Mouse (Mus musculus): Measurements from ENCODE around the gene Olfr224.

DNA sequence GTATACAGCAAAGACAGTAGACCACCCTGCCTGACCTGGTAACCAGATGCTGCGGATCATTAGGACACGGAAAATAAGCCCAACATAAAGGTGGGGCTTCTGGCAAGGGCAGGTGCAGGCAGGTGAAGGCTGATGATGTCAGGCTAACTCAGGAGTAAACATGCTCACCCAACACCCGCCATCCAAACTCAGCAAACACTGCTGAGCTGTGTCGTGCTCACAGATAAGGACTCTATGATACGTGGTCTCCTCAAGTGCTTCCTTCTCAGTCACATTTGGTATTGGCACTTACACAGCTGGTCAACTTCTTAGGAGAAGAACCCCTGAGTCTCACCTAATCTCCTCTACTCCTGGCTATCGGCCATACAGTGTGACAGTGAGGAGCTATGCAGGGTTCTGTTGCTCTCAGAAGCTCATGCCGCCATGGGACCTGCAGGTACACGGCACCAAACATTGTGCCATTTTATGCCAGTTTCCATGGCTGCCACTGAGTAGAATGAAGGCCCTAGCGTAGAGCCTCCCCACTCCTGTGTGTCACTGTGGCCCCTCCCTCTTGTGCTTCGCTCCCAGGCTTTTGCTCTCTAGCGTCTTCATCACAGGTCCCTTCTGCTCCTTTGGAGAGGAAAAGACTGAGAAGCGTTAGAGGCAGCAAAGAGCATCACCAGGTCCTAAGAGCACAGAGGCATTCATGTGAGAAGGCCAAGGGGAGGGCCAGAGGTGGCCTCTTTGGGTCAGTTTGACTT lies 36.0 kb upstream of the Olfr224 start:
- TF ChIP-seq CTCF (IDR thresholded peaks at IDR 0.05; ENCODE audit: low read depth, low read length) (no peak), POLR2A (IDR thresholded peaks at IDR 0.05; ENCODE audit: insufficient read depth, low read length) (no peak), EP300 (IDR thresholded peaks at IDR 0.05; ENCODE audit: insufficient read depth, low read depth, low read length) (no peak)
